Mouse (Mus musculus) heart, embryonic 15.5 days (tissue): ENCODE measurements around the gene Eid3. TPM values are rescaled to one million over a fixed set of nuclear protein-coding genes. Genes with fewer than 3 reads are reported as not detected.

Experiments
- ATAC-seq: fragments of 200-750 bp; cut with Nextera tagmentation; replicated peaks from 2 replicates; pipeline ENCODE4 v1.8.0; 2017; ENCODE audit warnings: low read depth, moderate TSS enrichment; ENCODE audit not compliant: insufficient number of reproducible peaks, insufficient read depth, low FRiP score
- H3K27ac ChIP-seq: fragments of 300-500 bp; sonication (generic); 2 replicates; pipeline ENCODE4 v1.5.1; 2015; ENCODE audit warnings: mild to moderate bottlenecking, inconsistent platforms
- H3K27me3 ChIP-seq: fragments of 300-500 bp; sonication (generic); 2 replicates; pipeline ENCODE4 v1.6.1; 2015; ENCODE audit warnings: inconsistent platforms
- H3K36me3 ChIP-seq: fragments of 300-500 bp; sonication (generic); 2 replicates; pipeline ENCODE4 v1.6.1; 2015; ENCODE audit warnings: mild to moderate bottlenecking, inconsistent platforms
- H3K4me1 ChIP-seq: fragments of 300-500 bp; sonication (generic); replicated peaks from 2 replicates; pipeline ENCODE4 v1.6.1; 2015; ENCODE audit warnings: inconsistent platforms
- H3K4me2 ChIP-seq: fragments of 300-500 bp; sonication (generic); 2 replicates; pipeline ENCODE4 v1.6.1; 2015; ENCODE audit warnings: inconsistent platforms, mild to moderate bottlenecking, moderate library complexity
- H3K4me3 ChIP-seq: fragments of 300-500 bp; sonication (generic); 2 replicates; pipeline ENCODE4 v1.5.1; 2015; ENCODE audit warnings: mild to moderate bottlenecking, inconsistent platforms
- H3K9ac ChIP-seq: fragments of 300-500 bp; sonication (generic); 2 replicates; pipeline ENCODE4 v1.6.1; 2015; ENCODE audit warnings: mild to moderate bottlenecking, inconsistent platforms
- H3K9me3 ChIP-seq: fragments of 300-500 bp; sonication (generic); replicated peaks from 2 replicates; pipeline ENCODE4 v1.6.1; 2016; ENCODE audit warnings: inconsistent platforms
- WGBS: fragments of 180-500 bp; shearing (Covaris S2); methylation state at CpG from one replicate; pipeline ENCODE4 v1.1.7; 2015; ENCODE audit warnings: mixed read lengths; 5-methylcytosine and 5-hydroxymethylcytosine counted together
- polyA plus RNA-seq: library from polyadenylated mRNA; unstranded; fragments of >200 nt; fragmentation: Nextera tagmentation; extraction: Ambion mirVana; gene quantifications from 2 replicates; pipeline ENCODE4 v1.2.1, GENCODE M21; 2015

The Eid3 gene
- polyA plus RNA-seq, 1 experiment from 2014 or later: 0.15 TPM

- H3K9ac ChIP-seq: no peak overlapping the region
- H3K9me3 ChIP-seq: no peaks in the 10 kb centered on the region
- peaks cover 4% of the 10 kb centered on the region; the same call in 1 of the 2 replicates for H3K4me1 ChIP-seq
- H3K27me3 ChIP-seq: no peaks in the 10 kb centered on the region
- H3K4me2 ChIP-seq: no peak overlapping the region
- H3K27ac ChIP-seq: no peak overlapping the region
- ATAC-seq: no peak
- WGBS: 81% methylated on average over 6 of the region's 6 CpGs
- no peak overlapping the region for H3K4me3 ChIP-seq
- H3K36me3 ChIP-seq: no peaks in the 10 kb centered on the region
Measured at GRCm38 (mm10) chr10:82913772-82914171, 47.3 kb downstream of the Eid3 start.

Other genes with a start within 250 kb of the Eid3 start
- gene 1190007I07Rik, start 243.4 kb upstream of the Eid3 start, polyA plus RNA-seq: 34.7 and 42.3 TPM in 2 replicates
- 59.4 and 73.4 TPM in 2 replicates for gene Tdg, start 236.8 kb upstream of the Eid3 start, polyA plus RNA-seq
- gene Glt8d2, start 176.0 kb upstream of the Eid3 start, polyA plus RNA-seq: 3.8 and 4.6 TPM in 2 replicates
- 35.3 and 42.4 TPM in 2 replicates for gene Hcfc2, start 170.5 kb upstream of the Eid3 start, polyA plus RNA-seq
- gene Nfyb, start 102.5 kb upstream of the Eid3 start, polyA plus RNA-seq: 22.2 and 27.5 TPM in 2 replicates
- gene Txnrd1, start 32.7 kb upstream of the Eid3 start, polyA plus RNA-seq: 53.6 and 64.9 TPM in 2 replicates
- 2.0 and 2.1 TPM in 2 replicates for gene Chst11, start 118.9 kb downstream of the Eid3 start, polyA plus RNA-seq